Mouse (Mus musculus): ENCODE measurements around the gene Glce. TPM values are rescaled to one million over a fixed set of nuclear protein-coding genes. Genes with fewer than 3 reads are reported as not detected.

The Glce gene
- polyA plus RNA-seq, 1 experiment from 2014 or later, result 16.0 TPM

DNA sequence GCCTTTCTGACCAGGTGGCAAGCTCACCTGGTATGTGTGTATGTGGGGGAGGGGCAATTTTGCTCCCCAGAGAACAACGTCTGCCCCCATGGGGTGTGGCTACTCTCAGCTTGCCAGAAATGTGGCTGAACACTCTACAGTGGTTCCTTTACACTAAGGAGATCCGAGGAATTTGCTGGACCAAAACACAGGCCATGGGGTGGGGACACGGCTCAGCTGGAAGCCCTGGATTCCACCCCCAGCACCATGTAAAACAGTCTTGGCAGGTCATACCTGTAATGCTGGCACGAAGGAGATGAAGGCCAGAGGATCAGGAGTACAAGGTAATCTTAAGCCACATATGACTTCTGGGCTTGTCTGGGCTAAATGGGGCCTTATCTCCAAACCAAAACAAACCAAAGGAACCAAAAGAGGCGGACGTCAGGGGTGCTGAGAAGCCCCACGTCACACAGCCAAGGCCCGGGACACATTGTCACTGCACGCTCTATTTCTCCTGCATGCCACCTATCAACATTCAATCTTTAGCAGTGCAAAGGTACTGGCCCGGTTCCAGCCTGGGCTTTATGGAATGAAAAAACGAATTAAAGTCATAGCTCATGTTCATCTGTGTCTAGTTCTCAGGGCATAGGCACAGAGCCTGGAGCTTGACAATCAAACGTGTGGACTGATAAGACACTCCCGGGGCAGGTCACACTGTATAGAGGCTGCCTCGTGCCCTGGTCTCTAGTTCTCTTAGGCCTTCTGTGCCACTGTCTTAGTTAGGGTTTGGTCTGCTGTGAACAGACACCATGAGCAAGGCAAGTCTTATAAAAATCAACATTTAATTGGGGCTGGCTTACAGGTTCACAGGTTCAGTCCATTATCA, 104.0 kb downstream of the Glce start:
- ATAC-seq, result no peak
- WGBS, result 86% methylated on average over 14 of the region's 14 CpGs
- H3K27ac ChIP-seq (ENCODE audit: low read depth, low read length), result no peak overlapping the region
- H3K36me3 ChIP-seq (ENCODE audit: control insufficient read depth, insufficient read depth, low read length), result no peaks in the 10 kb centered on the region
- DNase-seq (ENCODE audit: low spot score), result no peak
- H3K4me3 ChIP-seq (ENCODE audit: low read depth, low read length), result no peak overlapping the region
- no peaks in the 10 kb centered on the region for H3K9me3 ChIP-seq (replicated peaks; ENCODE audit: control insufficient read depth, low read length)
- no peak overlapping the region for H3K9ac ChIP-seq (ENCODE audit: low read length)
- no peaks in the 10 kb centered on the region for H3K4me1 ChIP-seq (ENCODE audit: control insufficient read depth, insufficient read depth, low read length)
- H3K27me3 ChIP-seq (replicated peaks; ENCODE audit: control insufficient read depth, insufficient read depth, low read length), result no peaks in the 10 kb centered on the region
- no peak overlapping the region for H3K4me2 ChIP-seq (ENCODE audit: low read length)

DNA sequence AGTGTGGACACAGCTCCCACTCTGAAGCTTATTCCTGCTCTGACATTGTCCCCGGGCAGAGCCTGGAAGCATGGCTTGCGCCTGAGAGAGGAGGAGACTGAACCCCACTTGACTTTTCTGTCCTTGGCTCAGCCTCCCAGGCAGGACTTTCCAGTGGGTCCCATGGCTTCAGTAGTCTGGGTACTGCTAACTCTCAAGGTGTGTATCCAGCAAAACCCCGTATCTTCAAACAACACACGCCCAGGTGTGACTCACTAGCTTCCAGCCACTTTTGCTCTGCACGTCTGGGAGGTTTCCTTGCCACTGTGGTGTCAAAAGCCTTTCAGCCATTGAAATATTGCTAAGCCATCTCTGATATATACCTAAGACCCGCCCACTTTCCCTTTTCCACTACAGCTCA, 105.1 kb downstream of the Glce start:
- DNase-seq (ENCODE audit: low spot score), result no peak
- ATAC-seq, result no peak
- Histone ChIP-seq H3K4me3 (ENCODE audit: low read depth, low read length) (no peak overlapping the region), H3K27me3 (replicated peaks; ENCODE audit: control insufficient read depth, insufficient read depth, low read length) (no peaks in the 10 kb centered on the region), H3K27ac (ENCODE audit: low read depth, low read length) (no peak overlapping the region), H3K4me1 (ENCODE audit: control insufficient read depth, insufficient read depth, low read length) (no peaks in the 10 kb centered on the region), H3K36me3 (ENCODE audit: control insufficient read depth, insufficient read depth, low read length) (no peaks in the 10 kb centered on the region), H3K4me2 (ENCODE audit: low read length) (no peak overlapping the region), H3K9ac (ENCODE audit: low read length) (no peak overlapping the region), H3K9me3 (replicated peaks; ENCODE audit: control insufficient read depth, low read length) (no peaks in the 10 kb centered on the region)
- WGBS, result 79% methylated on average over 6 of the region's 6 CpGs

DNA sequence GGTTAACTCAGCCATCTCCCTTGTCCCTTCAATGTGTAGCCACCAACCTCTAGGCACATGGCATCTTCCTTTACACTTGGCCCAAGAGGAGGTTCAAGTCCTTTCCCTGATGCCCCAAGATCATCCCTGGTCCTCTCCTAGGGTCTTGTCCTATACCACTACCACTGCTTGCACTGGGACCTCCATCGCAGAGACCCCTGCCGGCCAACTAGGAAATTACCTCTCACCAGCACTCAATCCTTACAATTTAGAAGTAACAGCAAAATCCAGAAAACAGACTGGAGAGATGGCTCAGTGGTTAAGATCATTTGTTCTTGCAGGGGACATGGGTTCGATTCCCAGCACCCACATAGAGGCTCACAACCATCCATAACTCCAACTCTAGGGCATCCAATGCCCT, 107.0 kb downstream of the Glce start:
- WGBS, result 74% methylated on average over 3 of the region's 3 CpGs
- Histone ChIP-seq H3K27ac (ENCODE audit: low read depth, low read length) (no peak overlapping the region), H3K4me3 (ENCODE audit: low read depth, low read length) (no peak overlapping the region), H3K4me1 (ENCODE audit: control insufficient read depth, insufficient read depth, low read length) (no peaks in the 10 kb centered on the region), H3K27me3 (replicated peaks; ENCODE audit: control insufficient read depth, insufficient read depth, low read length) (no peaks in the 10 kb centered on the region), H3K9me3 (replicated peaks; ENCODE audit: control insufficient read depth, low read length) (no peaks in the 10 kb centered on the region), H3K4me2 (ENCODE audit: low read length) (no peak overlapping the region), H3K36me3 (ENCODE audit: control insufficient read depth, insufficient read depth, low read length) (no peaks in the 10 kb centered on the region), H3K9ac (ENCODE audit: low read length) (no peak overlapping the region)
- DNase-seq (ENCODE audit: low spot score), result no peak
- ATAC-seq, result no peak

DNA sequence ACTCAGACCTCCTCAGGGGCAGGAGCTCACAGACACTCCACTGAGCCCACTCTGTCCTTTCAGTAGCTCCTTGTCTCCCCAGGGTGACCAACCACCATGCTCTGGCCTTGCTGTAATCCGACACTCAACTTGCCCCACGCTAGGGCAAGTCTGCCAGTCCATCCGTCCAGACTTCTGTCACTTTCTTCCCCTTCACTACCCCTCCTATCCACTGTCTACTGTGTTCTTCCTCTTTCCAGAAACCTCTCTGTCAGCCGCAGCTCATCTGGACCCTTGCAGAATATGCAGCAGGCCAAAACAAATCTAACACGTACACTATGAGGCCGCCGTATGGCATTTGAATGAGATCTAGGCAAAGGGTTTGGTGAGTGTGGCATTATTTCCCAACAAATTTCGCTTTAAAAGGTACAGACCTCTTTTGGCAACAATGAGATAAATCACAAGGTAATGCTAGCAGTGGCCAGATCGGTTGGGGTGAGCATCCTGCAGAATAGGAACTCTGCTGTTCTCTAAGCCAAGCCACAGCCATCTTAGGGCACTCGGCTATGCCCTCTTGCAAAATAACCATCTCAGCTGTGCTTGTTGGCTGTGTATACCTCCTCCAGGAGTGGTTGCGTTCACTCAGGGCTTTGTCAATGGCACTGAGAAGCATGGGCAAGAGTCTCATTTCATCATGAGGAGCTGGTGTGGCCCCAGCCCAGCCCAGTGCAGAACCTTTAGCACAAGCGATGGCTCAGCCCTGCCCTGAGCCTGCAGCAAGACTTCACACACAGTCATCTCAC, 108.9 kb downstream of the Glce start:
- Histone ChIP-seq H3K9me3 (replicated peaks; ENCODE audit: control insufficient read depth, low read length) (no peaks in the 10 kb centered on the region), H3K27me3 (replicated peaks; ENCODE audit: control insufficient read depth, insufficient read depth, low read length) (no peaks in the 10 kb centered on the region), H3K9ac (ENCODE audit: low read length) (no peak overlapping the region), H3K36me3 (ENCODE audit: control insufficient read depth, insufficient read depth, low read length) (no peaks in the 10 kb centered on the region), H3K4me2 (ENCODE audit: low read length) (no peak overlapping the region), H3K27ac (ENCODE audit: low read depth, low read length) (no peak overlapping the region), H3K4me3 (ENCODE audit: low read depth, low read length) (no peak overlapping the region), H3K4me1 (ENCODE audit: control insufficient read depth, insufficient read depth, low read length) (no peaks in the 10 kb centered on the region)
- no peak for DNase-seq (ENCODE audit: low spot score)
- 73% methylated on average over 12 of the region's 12 CpGs for WGBS
- ATAC-seq, result no peak

DNA sequence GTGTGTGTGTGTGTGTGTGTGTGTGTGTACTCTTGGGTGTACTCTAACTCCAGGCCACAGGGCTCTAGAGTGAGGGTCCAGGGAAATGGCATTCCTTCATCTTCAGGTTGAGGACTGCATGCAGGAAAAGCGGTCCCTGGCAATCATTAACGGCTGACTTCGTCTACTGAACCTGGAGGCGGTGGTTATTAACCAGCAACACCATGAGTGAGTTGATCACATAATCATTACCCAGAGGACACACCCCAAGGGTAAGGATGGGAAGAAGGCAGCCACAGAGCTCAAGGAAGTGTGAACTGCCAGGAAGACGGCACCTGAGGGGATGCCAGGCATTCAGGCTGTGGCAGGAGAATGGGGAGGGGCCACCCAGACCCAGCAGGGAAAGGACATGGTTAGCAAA, 114.1 kb downstream of the Glce start:
- H3K27ac ChIP-seq (ENCODE audit: low read depth, low read length), result no peak overlapping the region
- no peak for ATAC-seq
- H3K4me2 ChIP-seq (ENCODE audit: low read length), result no peak overlapping the region
- no peaks in the 10 kb centered on the region for H3K27me3 ChIP-seq (replicated peaks; ENCODE audit: control insufficient read depth, insufficient read depth, low read length)
- H3K36me3 ChIP-seq (ENCODE audit: control insufficient read depth, insufficient read depth, low read length), result no peaks in the 10 kb centered on the region
- WGBS, result 81% methylated on average over 5 of the region's 5 CpGs
- H3K9me3 ChIP-seq (replicated peaks; ENCODE audit: control insufficient read depth, low read length), result no peaks in the 10 kb centered on the region
- peaks cover 5% of the 10 kb centered on the region; the same call in 1 of the 2 replicates for H3K4me1 ChIP-seq (ENCODE audit: control insufficient read depth, insufficient read depth, low read length)
- H3K4me3 ChIP-seq (ENCODE audit: low read depth, low read length), result no peak overlapping the region
- no peak for DNase-seq (ENCODE audit: low spot score)
- no peak overlapping the region for H3K9ac ChIP-seq (ENCODE audit: low read length)

Small RNAs within 50 kb of the gene (microRNA-seq; reads per million reads assigned to microRNA genes)
- gene Mir5133, result 1.2 reads per million

Other genes starting within 250 kb of the Glce start
- gene Rplp1, start 208.1 kb downstream of the Glce start, polyA plus RNA-seq (2014; fragmentation: Nextera tagmentation; extraction: Ambion mirVana), result 964 and 1,342 TPM in 2 replicates
- 43.2 and 49.6 TPM in 2 replicates for gene Kif23, start 175.9 kb downstream of the Glce start, polyA plus RNA-seq (2014; fragmentation: Nextera tagmentation; extraction: Ambion mirVana)
- gene Paqr5, start 95.8 kb downstream of the Glce start, polyA plus RNA-seq (2014; fragmentation: Nextera tagmentation; extraction: Ambion mirVana), result 0.53 and 0.55 TPM in 2 replicates
- not detected in 2 replicates for gene Spesp1, start 159.6 kb upstream of the Glce start, polyA plus RNA-seq (2014; fragmentation: Nextera tagmentation; extraction: Ambion mirVana)
- 115 and 118 TPM in 2 replicates for gene Anp32a, start 218.6 kb upstream of the Glce start, polyA plus RNA-seq (2014; fragmentation: Nextera tagmentation; extraction: Ambion mirVana)

Measured in forebrain, embryonic 14.5 days (tissue).